Mouse (Mus musculus) heart, embryonic 14.5 days (tissue): ENCODE results near the gene Rin2. TPM values are rescaled to one million over a fixed set of nuclear protein-coding genes. Genes with fewer than 3 reads are reported as not detected.

Source experiments
- ATAC-seq: fragments of 200-750 bp; cut with Nextera tagmentation; 2 replicates; pipeline ENCODE4 v1.8.0; 2017; ENCODE audit warnings: low read depth, moderate TSS enrichment; ENCODE audit not compliant: insufficient number of reproducible peaks, insufficient read depth, low FRiP score
- H3K27ac ChIP-seq, 2 experiments: fragments of 200-500 bp in 1 of 2; fragments of 300-500 bp in 1 of 2; sonication (generic) in 1 of 2; replicated peaks in 1 of 2; 2 replicates each; pipeline ENCODE4 v1.5.1; 2012 to 2014; ENCODE audit warnings: low read depth in 2 of 2, low read length in 2 of 2, control low read depth in 1 of 2, mild to moderate bottlenecking in 1 of 2, mixed read lengths in 1 of 2; ENCODE audit not compliant: control insufficient read depth in 1 of 2, insufficient read depth in 1 of 2
- H3K27me3 ChIP-seq: fragments of 300-500 bp; sonication (generic); 2 replicates; pipeline ENCODE4 v1.6.1; 2014; ENCODE audit warnings: mild to moderate bottlenecking, low read length, control low read depth; ENCODE audit not compliant: control insufficient read depth, insufficient read depth
- H3K36me3 ChIP-seq: fragments of 300-500 bp; sonication (generic); 2 replicates; pipeline ENCODE4 v1.6.1; 2014; ENCODE audit warnings: mild to moderate bottlenecking, control low read depth, low read length, mixed read lengths; ENCODE audit not compliant: control insufficient read depth, insufficient read depth
- H3K4me1 ChIP-seq, 2 experiments: fragments of 200-500 bp in 1 of 2; fragments of 300-500 bp in 1 of 2; sonication (generic) in 1 of 2; 2 replicates each; pipeline ENCODE4 v1.6.1; 2012 to 2014; ENCODE audit warnings: low read length in 2 of 2, control low read depth in 1 of 2, mixed read lengths in 1 of 2; ENCODE audit not compliant: control insufficient read depth in 2 of 2, insufficient read depth in 2 of 2
- H3K4me2 ChIP-seq: fragments of 300-500 bp; sonication (generic); 2 replicates; pipeline ENCODE4 v1.6.1; 2014; ENCODE audit warnings: mild to moderate bottlenecking, low read length
- H3K4me3 ChIP-seq, 2 experiments: fragments of 200-500 bp in 1 of 2; fragments of 300-500 bp in 1 of 2; sonication (generic) in 1 of 2; 2 replicates each; pipeline ENCODE4 v1.5.1; 2012 to 2014; ENCODE audit warnings: low read length in 2 of 2, mild to moderate bottlenecking in 2 of 2, control low read depth in 1 of 2, low read depth in 1 of 2, moderate library complexity in 1 of 2; ENCODE audit not compliant: control insufficient read depth in 1 of 2, insufficient read depth in 1 of 2
- H3K9ac ChIP-seq: fragments of 300-500 bp; sonication (generic); 2 replicates; pipeline ENCODE4 v1.6.1; 2014; ENCODE audit warnings: mild to moderate bottlenecking, low read length
- H3K9me3 ChIP-seq: fragments of 300-500 bp; sonication (generic); 2 replicates; pipeline ENCODE4 v1.6.1; 2016; ENCODE audit warnings: low read length, control low read depth; ENCODE audit not compliant: control insufficient read depth
- WGBS: fragments of 180-500 bp; shearing (Covaris S2); extraction: QIAGEN DNeasy Blood & Tissue Kit; methylation state at CpG from one replicate; pipeline ENCODE4 v1.1.7; 2014; 5-methylcytosine and 5-hydroxymethylcytosine counted together
- polyA plus RNA-seq: library from polyadenylated mRNA; unstranded; fragments of >200 nt; fragmentation: Nextera tagmentation; extraction: Ambion mirVana; gene quantifications from 2 replicates; pipeline ENCODE4 v1.2.1, GENCODE M21; 2014

The Rin2 gene
- polyA plus RNA-seq, 1 experiment from 2014 or later = 20.8 TPM

- Histone ChIP-seq H3K9ac (no peak overlapping the region), H3K36me3 (peaks cover 7% of the 10 kb centered on the region; the same call in 1 of the 2 replicates), H3K27ac (no peak overlapping the region), H3K4me3 (no peak overlapping the region), H3K27me3 (no peaks in the 10 kb centered on the region), H3K4me1 (peaks cover 19 to 31% of the 10 kb centered on the region in 2 experiments), H3K9me3 (no peaks in the 10 kb centered on the region), H3K4me2 (no peak overlapping the region)
- 91% methylated on average over 3 of the region's 3 CpGs for WGBS
- ATAC-seq = no peak
Measured at GRCm38 (mm10) chr2:145788562-145789346, 113.7 kb downstream of the Rin2 start.

GRCm38 (mm10) chr2:145793702-145794101 lies 118.7 kb downstream of the Rin2 start:
- Histone ChIP-seq H3K4me3 (no peak overlapping the region), H3K27ac (no peak overlapping the region), H3K9me3 (no peaks in the 10 kb centered on the region), H3K27me3 (no peaks in the 10 kb centered on the region), H3K4me1 (peaks cover 0 to 10% of the 10 kb centered on the region in 2 experiments; a peak in 1 of 4 replicates), H3K36me3 (peaks cover 7% of the 10 kb centered on the region; the same call in 1 of the 2 replicates), H3K9ac (no peak overlapping the region), H3K4me2 (no peak overlapping the region)
- WGBS = 13% methylated on average over 1 of the region's 1 CpGs
- no peak for ATAC-seq

GRCm38 (mm10) chr2:145794318-145794954 lies 119.4 kb downstream of the Rin2 start:
- Histone ChIP-seq H3K27me3 (no peaks in the 10 kb centered on the region), H3K4me3 (no peak overlapping the region), H3K27ac (no peak overlapping the region), H3K4me2 (no peak overlapping the region), H3K9ac (no peak overlapping the region), H3K36me3 (peaks cover 11% of the 10 kb centered on the region; the same call in 1 of the 2 replicates), H3K9me3 (no peaks in the 10 kb centered on the region), H3K4me1 (peaks cover 0 to 10% of the 10 kb centered on the region in 2 experiments; a peak in 1 of 4 replicates)
- 42% methylated on average over 5 of the region's 5 CpGs for WGBS
- no peak; the same call in 1 of the 2 replicates for ATAC-seq

GRCm38 (mm10) chr2:145797851-145798250 lies 122.8 kb downstream of the Rin2 start:
- Histone ChIP-seq H3K4me1 (peaks cover 0 to 10% of the 10 kb centered on the region in 2 experiments; a peak in 2 of 4 replicates), H3K36me3 (peaks cover 10% of the 10 kb centered on the region), H3K4me2 (no peak overlapping the region), H3K27me3 (no peaks in the 10 kb centered on the region), H3K27ac (0 out of 4 replicates have a peak overlapping the region, but pooled peaks of 1 of the 2 experiments have one; percentile 24), H3K9ac (no peak overlapping the region), H3K9me3 (no peaks in the 10 kb centered on the region), H3K4me3 (no peak overlapping the region)
- no peak for ATAC-seq
- whole genome bisulfite sequencing = 36% methylated on average over 1 of the region's 1 CpGs

GRCm38 (mm10) chr2:145798954-145799353 lies 123.9 kb downstream of the Rin2 start:
- no peak for ATAC-seq
- peaks cover 0 to 5% of the 10 kb centered on the region in 2 experiments; a peak in 2 of 4 replicates for H3K4me1 ChIP-seq
- no peaks in the 10 kb centered on the region for H3K9me3 ChIP-seq
- no peak overlapping the region for H3K4me3 ChIP-seq
- H3K9ac ChIP-seq = no peak overlapping the region
- WGBS = 67% methylated on average over 3 of the region's 3 CpGs
- H3K36me3 ChIP-seq = peaks cover 8% of the 10 kb centered on the region; the same call in 1 of the 2 replicates
- no peaks in the 10 kb centered on the region for H3K27me3 ChIP-seq
- no peak overlapping the region for H3K27ac ChIP-seq
- H3K4me2 ChIP-seq = no peak overlapping the region

- H3K27me3 ChIP-seq = no peaks in the 10 kb centered on the region
- 81% methylated on average over 9 of the region's 9 CpGs for WGBS
- no peak overlapping the region for H3K27ac ChIP-seq
- no peak for ATAC-seq
- H3K9ac ChIP-seq = no peak overlapping the region
- H3K36me3 ChIP-seq = peaks cover 12% of the 10 kb centered on the region; the same call in 1 of the 2 replicates
- H3K9me3 ChIP-seq = peaks cover 7% of the 10 kb centered on the region; the same call in 1 of the 2 replicates
- no peak overlapping the region for H3K4me2 ChIP-seq
- no peaks in the 10 kb centered on the region; a peak in 1 of 4 replicates for H3K4me1 ChIP-seq
- no peak overlapping the region for H3K4me3 ChIP-seq
Measured at GRCm38 (mm10) chr2:145801322-145802052, 126.5 kb downstream of the Rin2 start.

- no peaks in the 10 kb centered on the region for H3K27me3 ChIP-seq
- no peak overlapping the region for H3K4me2 ChIP-seq
- no peak overlapping the region for H3K9ac ChIP-seq
- no peak overlapping the region for H3K27ac ChIP-seq
- H3K9me3 ChIP-seq = peaks cover 7% of the 10 kb centered on the region; the same call in 1 of the 2 replicates
- peaks cover 0 to 4% of the 10 kb centered on the region in 2 experiments; a peak in 2 of 4 replicates for H3K4me1 ChIP-seq
- no peak for ATAC-seq
- peaks cover 12% of the 10 kb centered on the region; the same call in 1 of the 2 replicates for H3K36me3 ChIP-seq
- WGBS = 78% methylated on average over 2 of the region's 2 CpGs
- H3K4me3 ChIP-seq = no peak overlapping the region
Measured at GRCm38 (mm10) chr2:145802626-145803025, 127.6 kb downstream of the Rin2 start.
